Mouse (Mus musculus) intestine, postnatal 0 days (tissue): ENCODE data around the gene Prdm1. TPM values are rescaled to one million over a fixed set of nuclear protein-coding genes. Genes with fewer than 3 reads are reported as not detected.

Experiments
- ATAC-seq: fragments of 200-750 bp; cut with Nextera tagmentation; 2 replicates; pipeline ENCODE4 v1.8.0; 2017; ENCODE audit warnings: mild to moderate bottlenecking, moderate TSS enrichment, moderate library complexity
- H3K27ac ChIP-seq: fragments of 300-500 bp; sonication (generic); 2 replicates; pipeline ENCODE4 v1.5.1; 2014; ENCODE audit warnings: mild to moderate bottlenecking, low read depth, low read length, moderate library complexity
- H3K27me3 ChIP-seq: fragments of 300-500 bp; sonication (generic); replicated peaks from 2 replicates; pipeline ENCODE4 v1.6.1; 2014; ENCODE audit warnings: low read length, mixed read lengths; ENCODE audit not compliant: control insufficient read depth, insufficient read depth
- H3K36me3 ChIP-seq: fragments of 300-500 bp; sonication (generic); 2 replicates; pipeline ENCODE4 v1.6.1; 2014; ENCODE audit warnings: mild to moderate bottlenecking, moderate library complexity; ENCODE audit not compliant: control insufficient read depth, insufficient read depth
- H3K4me1 ChIP-seq: fragments of 300-500 bp; sonication (generic); replicated peaks from 2 replicates; pipeline ENCODE4 v1.6.1; 2014; ENCODE audit warnings: antibody characterized with exemption, low read length, mixed read lengths; ENCODE audit not compliant: control insufficient read depth, insufficient read depth
- H3K4me2 ChIP-seq: fragments of 300-500 bp; sonication (generic); replicated peaks from 2 replicates; pipeline ENCODE4 v1.6.1; 2014; ENCODE audit warnings: low read depth, mild to moderate bottlenecking, moderate library complexity
- H3K4me3 ChIP-seq: fragments of 300-500 bp; sonication (generic); 2 replicates; pipeline ENCODE4 v1.5.1; 2014; ENCODE audit warnings: low read depth, low read length
- H3K9ac ChIP-seq: fragments of 300-500 bp; sonication (generic); 2 replicates; pipeline ENCODE4 v1.6.1; 2014; ENCODE audit warnings: mild to moderate bottlenecking, low read depth, low read length
- H3K9me3 ChIP-seq: fragments of 300-500 bp; sonication (generic); 2 replicates; pipeline ENCODE4 v1.6.1; 2016; ENCODE audit warnings: mixed run types; ENCODE audit not compliant: control insufficient read depth
- CTCF ChIP-seq: sonication (generic); IDR thresholded peaks from 2 replicates; pipeline ENCODE4 v1.5.1; 2016; ENCODE audit warnings: low read depth, mild to moderate bottlenecking, control low read depth, antibody characterized with exemption, moderate library complexity
- WGBS: fragments of 180-500 bp; shearing (Covaris S2); extraction: QIAGEN DNeasy Blood & Tissue Kit; methylation state at CpG from one replicate; pipeline ENCODE4 v1.1.7; 2014; 5-methylcytosine and 5-hydroxymethylcytosine counted together
- polyA plus RNA-seq: library from polyadenylated mRNA; unstranded; fragments of >200 nt; fragmentation: Nextera tagmentation; extraction: Ambion mirVana; gene quantifications from 2 replicates; pipeline ENCODE4 v1.2.1, GENCODE M21; 2015

The Prdm1 gene
- polyA plus RNA-seq, 1 experiment from 2014 or later, result 17.7 TPM

GRCm38 (mm10) chr10:44483116-44483515, 45.2 kb downstream of the Prdm1 start:
- Histone ChIP-seq H3K36me3 (no peaks in the 10 kb centered on the region), H3K9me3 (no peaks in the 10 kb centered on the region), H3K4me1 (peaks cover 10% of the 10 kb centered on the region; the same call in 1 of the 2 replicates), H3K9ac (no peak overlapping the region), H3K4me3 (no peak overlapping the region), H3K4me2 (no peak overlapping the region), H3K27me3 (no peaks in the 10 kb centered on the region), H3K27ac (0 out of 2 replicates have a peak overlapping the region, but pooled peaks have one; percentile 2)
- TF ChIP-seq CTCF, result no peak
- ATAC-seq, result no peak
- WGBS, result 67% methylated on average over 6 of the region's 6 CpGs

GRCm38 (mm10) chr10:44481379-44481778, 46.9 kb downstream of the Prdm1 start:
- Histone ChIP-seq H3K4me3 (no peak overlapping the region), H3K9ac (no peak overlapping the region), H3K4me2 (0 out of 2 replicates have a peak overlapping the region, but pooled peaks have one; percentile 6), H3K4me1 (peaks cover 15% of the 10 kb centered on the region), H3K9me3 (no peaks in the 10 kb centered on the region), H3K27me3 (no peaks in the 10 kb centered on the region), H3K36me3 (no peaks in the 10 kb centered on the region), H3K27ac (peak overlapping the region; percentile 67)
- ATAC-seq, result peak; percentile 95
- 44% methylated on average over 5 of the region's 5 CpGs for WGBS
- peak; percentile 30; the same call in 1 of the 2 replicates for TF ChIP-seq CTCF

- Histone ChIP-seq H3K4me2 (no peak overlapping the region), H3K9me3 (no peaks in the 10 kb centered on the region), H3K27me3 (no peaks in the 10 kb centered on the region), H3K4me3 (no peak overlapping the region), H3K36me3 (no peaks in the 10 kb centered on the region), H3K4me1 (peaks cover 15% of the 10 kb centered on the region), H3K9ac (no peak overlapping the region), H3K27ac (no peak overlapping the region)
- 66% methylated on average over 6 of the region's 6 CpGs for WGBS
- no peak for ATAC-seq
- no peak for TF ChIP-seq CTCF
Measured at GRCm38 (mm10) chr10:44479286-44479685, 49.0 kb downstream of the Prdm1 start.

GRCm38 (mm10) chr10:44478091-44478490, 50.2 kb downstream of the Prdm1 start:
- no peak overlapping the region for H3K9ac ChIP-seq
- H3K27ac ChIP-seq, result peak overlapping the region; percentile 41; the same call in 1 of the 2 replicates
- no peak for ATAC-seq
- 32% methylated on average over 5 of the region's 5 CpGs for WGBS
- no peaks in the 10 kb centered on the region for H3K36me3 ChIP-seq
- no peak overlapping the region for H3K4me3 ChIP-seq
- TF ChIP-seq CTCF, result no peak
- no peaks in the 10 kb centered on the region for H3K9me3 ChIP-seq
- no peaks in the 10 kb centered on the region for H3K27me3 ChIP-seq
- H3K4me1 ChIP-seq, result peaks cover 15% of the 10 kb centered on the region
- peak overlapping the region; percentile 60; the same call in 1 of the 2 replicates for H3K4me2 ChIP-seq

GRCm38 (mm10) chr10:44477240-44477639, 51.1 kb downstream of the Prdm1 start:
- no peaks in the 10 kb centered on the region for H3K36me3 ChIP-seq
- H3K9ac ChIP-seq, result no peak overlapping the region
- no peak overlapping the region for H3K4me3 ChIP-seq
- H3K4me2 ChIP-seq, result peak overlapping the region; percentile 60
- no peak for ATAC-seq
- no peaks in the 10 kb centered on the region for H3K9me3 ChIP-seq
- H3K27ac ChIP-seq, result no peak overlapping the region
- TF ChIP-seq CTCF, result no peak
- H3K27me3 ChIP-seq, result no peaks in the 10 kb centered on the region
- H3K4me1 ChIP-seq, result peaks cover 13% of the 10 kb centered on the region
- 29% methylated on average over 8 of the region's 8 CpGs for WGBS

GRCm38 (mm10) chr10:44476523-44476922, 51.8 kb downstream of the Prdm1 start:
- H3K4me2 ChIP-seq, result peak overlapping the region; percentile 60
- H3K4me3 ChIP-seq, result peak overlapping the region; percentile 14; the same call in 1 of the 2 replicates
- 29% methylated on average over 13 of the region's 13 CpGs for WGBS
- H3K9me3 ChIP-seq, result no peaks in the 10 kb centered on the region
- H3K36me3 ChIP-seq, result no peaks in the 10 kb centered on the region
- no peak for TF ChIP-seq CTCF
- H3K9ac ChIP-seq, result peak overlapping the region; percentile 23; the same call in 1 of the 2 replicates
- peaks cover 10% of the 10 kb centered on the region for H3K4me1 ChIP-seq
- H3K27ac ChIP-seq, result no peak overlapping the region
- ATAC-seq, result no peak
- no peaks in the 10 kb centered on the region for H3K27me3 ChIP-seq

- H3K9ac ChIP-seq, result no peak overlapping the region
- H3K27ac ChIP-seq, result no peak overlapping the region
- WGBS, result 79% methylated on average over 3 of the region's 3 CpGs
- H3K4me2 ChIP-seq, result no peak overlapping the region
- no peaks in the 10 kb centered on the region for H3K9me3 ChIP-seq
- TF ChIP-seq CTCF, result no peak
- peaks cover 6% of the 10 kb centered on the region for H3K4me1 ChIP-seq
- H3K36me3 ChIP-seq, result no peaks in the 10 kb centered on the region
- no peaks in the 10 kb centered on the region for H3K27me3 ChIP-seq
- no peak for ATAC-seq
- H3K4me3 ChIP-seq, result no peak overlapping the region
Measured at GRCm38 (mm10) chr10:44475376-44475775, 52.9 kb downstream of the Prdm1 start.
